Mouse (Mus musculus): ENCODE results near the gene Trim50. TPM values are rescaled to one million over a fixed set of nuclear protein-coding genes. Genes with fewer than 3 reads are reported as not detected.

Gene Trim50
- polyA plus RNA-seq, 1 experiment: not detected

- no peak overlapping the region for H3K4me3 ChIP-seq (ENCODE audit: low read depth, low read length)
- H3K9ac ChIP-seq (ENCODE audit: low read depth, poor library complexity, severe bottlenecking): no peak overlapping the region
- TF ChIP-seq POLR2A (IDR thresholded peaks at IDR 0.05; ENCODE audit: insufficient read depth, low read length) (no peak), CTCF (IDR thresholded peaks at IDR 0.05; ENCODE audit: low read depth, low read length) (no peak), EP300 (IDR thresholded peaks at IDR 0.05; ENCODE audit: insufficient read depth, low read depth, low read length) (no peak)
- no peaks in the 10 kb centered on the region for H3K27me3 ChIP-seq (ENCODE audit: control insufficient read depth, insufficient read depth, low read length, poor library complexity, severe bottlenecking)
- H3K9me3 ChIP-seq (replicated peaks; ENCODE audit: control insufficient read depth, insufficient read depth, low read length, poor library complexity, severe bottlenecking): 0 out of 2 replicates have a peak, but pooled peaks cover 5% of the 10 kb centered on the region
- no peak overlapping the region for H3K27ac ChIP-seq (ENCODE audit: insufficient read depth, low read length)
- no peaks in the 10 kb centered on the region for H3K36me3 ChIP-seq (ENCODE audit: control insufficient read depth, insufficient read depth, low read length, poor library complexity, severe bottlenecking)
- no peaks in the 10 kb centered on the region for H3K4me1 ChIP-seq (ENCODE audit: control insufficient read depth, insufficient read depth, low read length)
Observed at GRCm38 (mm10) chr5:135347511-135348011, 5.5 kb upstream of the Trim50 start.

DNA sequence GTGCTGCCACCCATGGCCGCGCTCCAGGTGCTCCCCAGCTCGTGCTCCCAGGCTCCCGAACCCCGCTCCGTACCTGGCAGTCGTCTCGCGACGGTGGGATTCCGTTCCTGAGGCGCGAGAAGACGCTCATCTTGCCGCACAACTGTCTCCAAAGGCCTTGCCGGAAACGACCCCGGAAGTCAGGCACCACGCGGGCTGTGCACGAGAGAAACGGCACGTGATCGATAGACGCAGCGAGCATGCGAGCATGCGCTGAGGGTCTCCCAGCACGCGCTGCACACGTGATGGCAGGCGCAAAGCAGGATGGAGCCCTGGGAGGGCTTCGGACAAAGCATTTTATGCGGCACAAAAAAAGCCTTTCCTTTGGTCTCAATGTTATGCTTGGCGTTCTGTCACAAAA is 3.2 kb upstream of the Trim50 start, which contains the start of gene Fkbp6:
Gene Fkbp6, minus strand, starts transcription at position 183 of the 400 bp plus-strand sequence.
- Histone ChIP-seq H3K9me3 (replicated peaks; ENCODE audit: control insufficient read depth, insufficient read depth, low read length, poor library complexity, severe bottlenecking) (0 out of 2 replicates have a peak, but pooled peaks cover 5% of the 10 kb centered on the region), H3K4me1 (ENCODE audit: control insufficient read depth, insufficient read depth, low read length) (no peaks in the 10 kb centered on the region), H3K27ac (ENCODE audit: insufficient read depth, low read length) (no peak within 1 kb of the TSS), H3K36me3 (ENCODE audit: control insufficient read depth, insufficient read depth, low read length, poor library complexity, severe bottlenecking) (no peaks in the 10 kb centered on the region), H3K27me3 (ENCODE audit: control insufficient read depth, insufficient read depth, low read length, poor library complexity, severe bottlenecking) (no peaks in the 10 kb centered on the region), H3K9ac (ENCODE audit: low read depth, poor library complexity, severe bottlenecking) (no peak within 1 kb of the TSS), H3K4me3 (ENCODE audit: low read depth, low read length) (no peak within 1 kb of the TSS)
- TF ChIP-seq CTCF (IDR thresholded peaks at IDR 0.05; ENCODE audit: low read depth, low read length) (no peak), POLR2A (IDR thresholded peaks at IDR 0.05; ENCODE audit: insufficient read depth, low read length) (no peak), EP300 (IDR thresholded peaks at IDR 0.05; ENCODE audit: insufficient read depth, low read depth, low read length) (no peak)

GRCm38 (mm10) chr5:135351606-135352005 is 1.5 kb upstream of the Trim50 start:
- H3K27ac ChIP-seq (ENCODE audit: insufficient read depth, low read length): no peak overlapping the region
- TF ChIP-seq CTCF (IDR thresholded peaks at IDR 0.05; ENCODE audit: low read depth, low read length): no peak
- TF ChIP-seq EP300 (IDR thresholded peaks at IDR 0.05; ENCODE audit: insufficient read depth, low read depth, low read length): no peak
- no peak for TF ChIP-seq POLR2A (IDR thresholded peaks at IDR 0.05; ENCODE audit: insufficient read depth, low read length)

DNA sequence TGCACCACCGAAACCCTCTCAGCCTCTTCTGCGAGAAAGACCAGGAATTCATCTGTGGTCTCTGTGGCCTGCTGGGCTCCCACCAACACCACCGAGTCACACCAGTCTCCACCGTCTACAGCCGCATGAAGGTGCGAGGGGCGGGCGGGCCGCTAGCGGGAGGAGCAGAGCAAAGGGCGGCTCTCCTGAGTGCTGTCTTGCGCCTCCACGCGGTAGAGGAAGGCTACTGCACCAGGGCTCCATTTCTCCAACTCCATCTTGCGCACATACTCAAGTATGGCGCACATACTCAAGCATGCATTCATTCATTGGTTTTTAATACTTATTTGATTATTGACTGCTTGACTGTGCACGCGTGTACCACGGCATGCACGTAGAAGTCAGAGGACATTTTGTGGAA is 469 bp downstream of the Trim50 start:
- Histone ChIP-seq H3K27me3 (ENCODE audit: control insufficient read depth, insufficient read depth, low read length, poor library complexity, severe bottlenecking) (no peaks in the 10 kb centered on the region), H3K4me3 (ENCODE audit: low read depth, low read length) (peak overlapping the region; percentile 46), H3K9ac (ENCODE audit: low read depth, poor library complexity, severe bottlenecking) (no peak overlapping the region; the same call in 1 of the 2 replicates)

More at GRCm38 (mm10) chr5:135351606-135352005, 1.5 kb upstream of the Trim50 start:
- 0 out of 2 replicates have a peak, but pooled peaks cover 5% of the 10 kb centered on the region for H3K9me3 ChIP-seq (replicated peaks; ENCODE audit: control insufficient read depth, insufficient read depth, low read length, poor library complexity, severe bottlenecking)
- no peak overlapping the region for H3K4me3 ChIP-seq (ENCODE audit: low read depth, low read length)
- H3K4me1 ChIP-seq (ENCODE audit: control insufficient read depth, insufficient read depth, low read length): no peaks in the 10 kb centered on the region
- no peaks in the 10 kb centered on the region for H3K36me3 ChIP-seq (ENCODE audit: control insufficient read depth, insufficient read depth, low read length, poor library complexity, severe bottlenecking)
- H3K9ac ChIP-seq (ENCODE audit: low read depth, poor library complexity, severe bottlenecking): no peak overlapping the region
- H3K27me3 ChIP-seq (ENCODE audit: control insufficient read depth, insufficient read depth, low read length, poor library complexity, severe bottlenecking): no peaks in the 10 kb centered on the region

GRCm38 (mm10) chr5:135356090-135356489 is 3.0 kb downstream of the Trim50 start:
- no peak overlapping the region for H3K27ac ChIP-seq (ENCODE audit: insufficient read depth, low read length)
- no peaks in the 10 kb centered on the region for H3K27me3 ChIP-seq (ENCODE audit: control insufficient read depth, insufficient read depth, low read length, poor library complexity, severe bottlenecking)
- H3K9ac ChIP-seq (ENCODE audit: low read depth, poor library complexity, severe bottlenecking): no peak overlapping the region
- H3K4me3 ChIP-seq (ENCODE audit: low read depth, low read length): no peak overlapping the region
- TF ChIP-seq POLR2A (IDR thresholded peaks at IDR 0.05; ENCODE audit: insufficient read depth, low read length): no peak
- TF ChIP-seq EP300 (IDR thresholded peaks at IDR 0.05; ENCODE audit: insufficient read depth, low read depth, low read length): no peak
- no peak for TF ChIP-seq CTCF (IDR thresholded peaks at IDR 0.05; ENCODE audit: low read depth, low read length)
- no peaks in the 10 kb centered on the region for H3K36me3 ChIP-seq (ENCODE audit: control insufficient read depth, insufficient read depth, low read length, poor library complexity, severe bottlenecking)
- 0 out of 2 replicates have a peak, but pooled peaks cover under 1% of the 10 kb centered on the region for H3K9me3 ChIP-seq (replicated peaks; ENCODE audit: control insufficient read depth, insufficient read depth, low read length, poor library complexity, severe bottlenecking)
- no peaks in the 10 kb centered on the region for H3K4me1 ChIP-seq (ENCODE audit: control insufficient read depth, insufficient read depth, low read length)

More for the DNA sequence above, 469 bp downstream of the Trim50 start:
- H3K4me1 ChIP-seq (ENCODE audit: control insufficient read depth, insufficient read depth, low read length): no peaks in the 10 kb centered on the region
- H3K27ac ChIP-seq (ENCODE audit: insufficient read depth, low read length): no peak overlapping the region
- no peaks in the 10 kb centered on the region for H3K36me3 ChIP-seq (ENCODE audit: control insufficient read depth, insufficient read depth, low read length, poor library complexity, severe bottlenecking)
- 0 out of 2 replicates have a peak, but pooled peaks cover 5% of the 10 kb centered on the region for H3K9me3 ChIP-seq (replicated peaks; ENCODE audit: control insufficient read depth, insufficient read depth, low read length, poor library complexity, severe bottlenecking)
- TF ChIP-seq CTCF (IDR thresholded peaks at IDR 0.05; ENCODE audit: low read depth, low read length) (peak; percentile 91), POLR2A (IDR thresholded peaks at IDR 0.05; ENCODE audit: insufficient read depth, low read length) (no peak)

DNA sequence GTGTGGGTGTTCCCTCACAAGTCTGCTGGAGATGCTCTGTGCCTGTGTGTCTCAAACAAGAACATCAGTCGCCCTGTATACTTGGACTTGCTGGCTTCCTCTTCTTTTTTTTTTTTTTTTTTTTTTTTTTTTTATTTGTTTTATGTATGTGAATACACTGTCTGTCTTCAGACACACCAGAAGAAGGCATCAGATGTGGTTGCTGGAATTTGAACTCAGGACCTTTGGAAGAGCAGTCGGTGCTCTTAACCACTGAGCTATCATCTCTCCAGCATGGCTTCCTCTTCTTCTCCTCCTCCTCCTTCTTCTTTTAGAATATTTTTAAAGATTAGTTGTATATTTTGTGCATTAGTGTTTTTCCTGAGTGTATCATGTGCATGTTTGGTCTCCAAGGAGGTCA is 4.5 kb downstream of the Trim50 start:
- TF ChIP-seq EP300 (IDR thresholded peaks at IDR 0.05; ENCODE audit: insufficient read depth, low read depth, low read length): no peak
- TF ChIP-seq POLR2A (IDR thresholded peaks at IDR 0.05; ENCODE audit: insufficient read depth, low read length): no peak
- no peak for TF ChIP-seq CTCF (IDR thresholded peaks at IDR 0.05; ENCODE audit: low read depth, low read length)
- H3K9me3 ChIP-seq (replicated peaks; ENCODE audit: control insufficient read depth, insufficient read depth, low read length, poor library complexity, severe bottlenecking): no peaks in the 10 kb centered on the region
- H3K4me1 ChIP-seq (ENCODE audit: control insufficient read depth, insufficient read depth, low read length): no peaks in the 10 kb centered on the region
- H3K4me3 ChIP-seq (ENCODE audit: low read depth, low read length): no peak overlapping the region
- H3K27me3 ChIP-seq (ENCODE audit: control insufficient read depth, insufficient read depth, low read length, poor library complexity, severe bottlenecking): no peaks in the 10 kb centered on the region
- H3K27ac ChIP-seq (ENCODE audit: insufficient read depth, low read length): no peak overlapping the region
- no peaks in the 10 kb centered on the region for H3K36me3 ChIP-seq (ENCODE audit: control insufficient read depth, insufficient read depth, low read length, poor library complexity, severe bottlenecking)
- no peak overlapping the region for H3K9ac ChIP-seq (ENCODE audit: low read depth, poor library complexity, severe bottlenecking)

Data from ES-Bruce4 (cell line).